Mouse (Mus musculus): Measurements from ENCODE around the gene Pml.
A peak's percentile ranks its signal among the peaks of the same experiment; 100 is the strongest.

Gene Pml

DNA sequence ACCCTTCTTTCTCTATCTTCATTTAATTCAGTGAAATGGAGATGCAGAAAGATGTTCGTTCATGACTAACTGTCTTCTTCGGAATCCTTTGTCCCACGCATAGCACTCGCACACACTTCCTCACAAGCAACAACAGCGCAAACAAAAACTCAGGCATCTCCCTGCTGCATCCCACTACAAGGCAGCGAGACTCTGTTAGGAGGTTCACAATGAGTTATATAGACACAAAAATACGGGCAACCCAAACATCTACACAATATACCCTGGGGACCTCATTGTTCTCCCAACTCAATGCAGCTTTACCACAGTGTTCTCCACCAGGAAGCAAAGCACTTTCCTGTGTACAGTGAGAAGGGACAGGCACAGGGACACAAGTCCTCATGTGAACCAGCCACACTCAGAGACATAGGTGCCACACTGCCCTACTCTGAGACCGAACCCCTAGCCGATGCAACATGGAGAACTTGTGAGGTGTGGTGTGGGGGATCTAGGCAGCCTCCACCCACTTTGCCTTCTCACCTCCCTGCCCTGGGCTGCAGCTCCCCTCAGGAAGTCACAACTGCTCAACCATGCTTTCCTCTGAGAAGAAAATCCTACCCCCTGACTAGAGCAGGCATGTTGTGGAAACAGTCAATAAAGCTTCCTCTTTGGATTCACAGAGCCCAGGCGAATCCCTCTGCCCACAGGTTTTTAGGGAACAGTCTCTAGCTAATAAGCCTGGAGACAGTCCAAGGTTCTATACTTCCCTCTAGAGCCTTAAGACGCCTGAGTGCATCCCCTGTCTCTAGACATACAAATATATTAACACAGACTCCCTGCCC, 49.1 kb downstream of the Pml start:
- DNase-seq: no peak

DNA sequence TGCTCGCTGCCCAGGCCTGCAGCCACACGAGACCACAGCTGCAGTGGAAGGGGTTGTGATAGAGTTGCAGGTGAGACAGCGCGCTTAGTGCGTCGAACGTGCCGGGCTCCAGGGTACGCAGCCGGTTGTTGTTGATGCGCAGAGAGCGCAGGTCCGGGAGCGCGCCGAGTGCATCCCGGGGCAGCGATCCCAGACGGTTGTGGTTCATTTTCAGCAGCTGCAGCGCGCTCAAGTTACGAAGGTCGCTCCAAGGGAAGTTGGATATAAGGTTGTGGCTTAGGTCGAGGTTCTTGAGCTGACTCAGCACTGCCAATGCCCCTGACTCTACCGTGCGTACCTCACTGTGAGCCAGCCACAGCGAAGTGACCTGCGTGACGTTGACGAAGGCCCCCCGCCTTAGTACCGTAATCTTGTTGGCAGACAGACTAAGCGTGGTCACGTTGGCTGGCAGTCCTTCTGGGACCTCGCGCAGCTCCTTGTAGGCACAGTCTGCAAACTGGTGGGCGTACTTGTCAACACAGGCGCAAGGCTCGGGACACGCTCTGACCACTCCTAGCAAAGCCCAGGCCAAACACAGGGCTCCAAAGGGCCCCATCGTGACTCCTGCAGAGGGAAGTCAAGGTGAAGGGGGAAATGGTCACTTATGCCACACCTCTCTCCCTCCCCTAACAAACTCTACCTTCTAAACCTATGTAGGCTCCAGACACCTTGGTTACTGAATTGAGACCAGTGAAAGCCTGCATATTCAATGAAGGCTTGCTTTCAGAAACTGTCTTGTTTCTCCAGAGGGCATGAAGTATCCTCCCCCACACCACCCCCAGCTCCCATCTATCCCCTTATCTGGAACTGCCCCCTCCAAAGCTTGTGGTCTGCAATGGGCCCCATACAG, 50.0 kb downstream of the Pml start:
- peak; percentile 39 for DNase-seq

DNA sequence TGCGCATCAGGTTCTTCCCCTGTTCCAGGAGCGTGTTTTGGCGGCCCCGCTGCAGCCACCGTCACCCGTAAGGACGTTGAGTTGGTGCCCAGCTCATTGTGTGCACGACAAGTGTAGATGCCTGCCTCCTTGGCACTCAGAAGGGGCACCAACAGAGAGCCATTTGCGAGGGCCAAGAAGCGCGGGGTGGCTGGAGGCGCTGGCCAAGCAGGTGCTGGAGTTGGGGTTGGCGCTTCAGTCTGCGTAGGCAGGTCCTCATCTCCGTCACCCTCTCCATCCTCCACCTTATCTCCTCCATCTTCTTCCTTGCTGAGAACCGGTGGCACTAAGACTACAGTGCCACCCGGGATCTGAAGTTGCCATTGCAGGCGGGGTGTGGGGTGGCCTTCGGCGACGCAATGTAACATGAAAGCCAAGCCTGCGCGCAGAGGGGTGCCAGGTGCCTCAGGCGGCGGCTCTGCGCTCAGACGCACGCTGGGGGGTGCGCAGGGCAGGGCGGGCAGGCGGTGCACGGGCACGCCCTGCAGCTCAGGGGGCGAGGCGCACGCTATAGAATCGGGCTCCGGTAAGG, 50.7 kb downstream of the Pml start:
- DNase-seq: no peak

DNA sequence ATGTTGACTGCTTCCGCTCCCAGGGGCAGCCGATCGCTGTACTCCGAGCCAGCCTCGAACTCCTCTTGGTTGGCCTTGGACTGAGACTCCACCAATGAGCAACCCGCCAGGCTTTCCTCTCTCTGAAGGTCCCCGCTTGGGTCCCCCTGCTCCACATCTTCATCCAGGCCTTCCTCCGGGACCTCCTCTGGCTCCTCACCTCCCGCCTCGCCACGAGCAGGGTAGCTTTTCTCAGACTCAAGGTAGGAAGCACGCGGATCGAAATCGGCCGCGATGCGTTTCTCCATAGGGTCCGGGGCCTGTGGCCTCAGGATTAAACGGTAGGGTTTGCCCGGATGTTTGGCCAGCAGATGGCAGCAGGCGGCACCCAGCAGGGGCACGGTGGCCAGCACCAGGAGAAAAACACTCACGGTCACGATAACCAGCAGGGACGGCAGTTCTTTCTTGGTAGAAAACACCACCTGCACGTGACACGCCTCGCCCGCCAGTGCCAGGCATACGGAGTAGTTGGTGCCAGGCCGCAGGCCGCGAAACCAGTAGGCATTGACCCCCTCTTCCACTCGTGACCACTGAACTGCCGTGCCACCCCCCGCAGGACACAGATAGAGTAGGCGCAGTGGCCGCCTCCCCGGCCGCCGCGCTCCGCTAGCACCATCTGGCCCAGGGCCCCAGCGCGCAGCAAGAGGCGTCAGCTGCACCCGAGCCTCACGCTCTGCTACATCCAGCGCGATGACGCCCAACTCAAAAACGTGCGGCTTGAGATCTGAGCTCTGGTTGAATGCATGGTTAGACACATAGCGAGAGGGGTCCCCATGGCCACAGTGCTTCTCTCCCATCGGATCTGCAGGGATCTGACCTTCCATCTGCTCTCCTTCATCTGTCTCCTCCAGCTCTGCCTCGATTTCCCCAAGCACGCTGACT, 51.5 kb downstream of the Pml start:
- peak; percentile 79 for DNase-seq

DNA sequence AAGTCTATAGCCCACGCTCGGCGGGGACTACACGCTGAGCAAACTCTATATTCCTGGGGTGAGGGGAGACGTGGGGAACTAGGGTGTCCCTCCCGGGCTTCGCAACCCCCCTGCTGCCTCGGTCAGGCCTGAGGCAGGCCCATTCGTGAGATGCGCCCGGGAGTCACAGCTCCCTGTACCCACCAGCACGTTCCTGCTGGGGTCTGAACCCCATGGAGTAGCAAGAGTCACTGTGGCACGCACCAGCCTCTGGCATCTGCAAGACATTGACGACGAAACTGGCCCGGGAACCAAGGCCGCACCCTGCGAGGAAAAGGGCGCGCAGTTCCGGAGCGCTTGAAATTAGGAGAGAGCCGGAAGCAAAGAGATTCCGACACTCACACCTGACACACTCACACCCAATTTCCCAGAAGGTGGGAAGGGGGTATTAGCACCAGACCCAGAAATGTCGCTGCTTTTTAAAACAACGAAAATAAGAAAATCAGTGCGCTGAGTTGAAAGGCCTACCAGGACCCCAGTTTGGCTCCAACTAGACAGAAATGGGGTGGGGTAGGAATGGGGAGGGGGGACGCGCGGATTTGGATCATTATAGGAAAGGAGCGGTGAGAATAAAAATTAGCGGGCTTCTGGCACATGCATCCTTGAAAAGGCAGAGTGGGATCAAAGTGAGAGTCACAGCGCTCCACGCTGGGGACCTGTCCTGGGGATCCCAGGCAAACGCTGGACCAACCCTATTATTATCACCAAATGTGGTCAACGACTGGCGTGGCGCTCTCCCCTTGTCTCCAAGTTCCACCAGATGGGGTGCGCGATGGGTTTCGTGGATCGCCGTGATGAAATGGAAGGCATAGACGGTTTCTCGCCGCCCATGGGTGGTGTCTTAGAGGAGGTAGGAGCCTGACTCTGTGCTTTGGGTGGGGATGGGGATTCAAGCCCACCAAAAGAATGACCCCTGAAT, 52.7 kb downstream of the Pml start:
- DNase-seq: no peak

DNA sequence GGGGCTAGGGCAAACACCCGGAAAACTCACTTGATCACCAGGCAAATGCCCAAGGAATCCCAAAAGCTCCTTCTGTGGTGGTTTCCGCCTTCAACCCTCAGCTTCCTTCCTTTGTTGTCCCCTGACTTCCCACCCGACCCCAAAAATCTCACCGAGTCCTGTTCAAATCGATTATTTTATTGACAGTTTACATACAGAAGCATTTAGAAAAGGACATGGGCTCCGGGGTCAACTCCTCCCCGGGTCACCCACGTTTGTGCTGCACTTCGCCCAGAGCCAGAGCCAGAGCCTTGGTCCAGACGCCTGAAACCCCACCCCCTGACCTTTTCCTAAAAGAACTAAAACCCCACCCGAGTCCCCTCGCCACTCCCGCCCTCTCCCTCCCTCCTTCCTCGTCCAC, 53.4 kb downstream of the Pml start:
- DNase-seq: no peak

DNA sequence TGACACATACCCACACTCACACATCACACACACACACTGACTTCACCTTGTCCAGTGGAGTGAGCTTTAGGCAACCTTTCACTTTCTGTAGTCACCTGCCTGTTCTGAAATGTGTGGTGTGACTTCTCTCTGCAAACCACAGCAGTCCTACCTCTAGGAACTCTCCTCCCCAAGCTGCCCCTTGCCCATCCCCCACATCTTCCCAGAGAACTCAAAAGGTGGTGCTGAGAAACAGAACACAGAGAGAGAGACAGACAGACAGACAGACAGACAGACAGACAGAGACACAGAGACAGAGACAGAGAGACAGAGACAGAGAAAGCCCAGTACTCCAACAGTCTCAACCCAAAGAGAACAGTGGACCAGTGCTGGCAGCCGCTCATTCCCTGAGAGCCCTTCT, 53.9 kb downstream of the Pml start:
- DNase-seq: no peak

DNA sequence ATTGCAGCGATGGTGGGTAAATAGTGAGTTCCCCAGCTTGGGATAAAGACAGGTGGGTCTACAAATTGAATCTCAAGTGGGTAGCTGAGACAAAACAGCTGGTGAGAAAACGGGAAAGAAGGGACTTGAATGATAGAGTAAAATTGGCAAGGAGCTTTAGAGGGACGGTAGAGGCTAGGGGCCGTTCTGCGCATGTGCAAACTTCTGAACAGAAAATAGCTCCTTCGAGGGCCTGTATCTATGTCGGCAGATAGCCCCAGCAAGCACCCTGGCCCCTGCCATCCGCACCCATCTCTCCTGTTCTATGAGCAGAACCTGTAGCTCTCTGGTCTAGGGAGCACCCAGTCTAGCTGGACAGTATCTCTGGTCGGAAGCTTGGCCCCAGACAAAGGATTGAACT, 55.4 kb downstream of the Pml start:
- DNase-seq: no peak

DNA sequence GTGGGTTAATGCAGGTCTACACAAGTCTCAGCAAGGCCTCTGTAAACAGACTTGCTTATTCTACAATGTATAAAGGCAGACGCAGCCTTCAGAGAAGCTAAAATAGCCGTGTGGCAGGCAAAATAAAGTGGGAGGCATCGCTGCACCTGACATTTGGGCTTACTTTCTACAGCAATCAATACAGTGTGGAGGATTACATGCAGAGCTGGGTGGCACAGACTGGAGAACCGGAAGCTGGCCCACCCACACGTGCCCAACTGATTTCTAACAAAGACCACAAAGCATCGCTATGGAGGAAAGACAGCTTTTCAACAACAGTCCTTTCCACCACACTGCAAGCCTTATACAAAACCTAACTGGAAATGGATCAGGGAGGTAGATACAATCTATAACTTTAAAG, 65.1 kb downstream of the Pml start:
- no peak for DNase-seq

DNA sequence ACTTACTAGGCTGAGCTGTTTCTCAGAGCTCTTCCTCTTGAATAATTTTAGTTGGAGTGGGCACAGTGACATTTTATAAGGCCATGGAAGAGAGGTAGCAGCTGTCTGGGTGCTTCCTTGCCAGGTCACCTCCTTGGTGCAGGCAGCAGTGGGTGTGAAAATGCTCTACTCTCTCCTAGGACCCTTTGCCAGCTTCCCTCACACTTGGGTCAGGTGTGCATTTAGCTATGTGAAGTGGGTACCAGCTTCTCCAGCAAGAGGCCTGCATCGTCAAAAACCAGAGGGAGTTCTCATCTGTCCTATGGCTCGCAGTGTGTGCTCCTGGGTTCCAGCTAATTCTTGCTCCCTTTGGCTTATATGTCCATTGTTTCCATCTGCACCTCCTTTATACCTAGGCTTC, 70.2 kb downstream of the Pml start:
- no peak for DNase-seq

DNA sequence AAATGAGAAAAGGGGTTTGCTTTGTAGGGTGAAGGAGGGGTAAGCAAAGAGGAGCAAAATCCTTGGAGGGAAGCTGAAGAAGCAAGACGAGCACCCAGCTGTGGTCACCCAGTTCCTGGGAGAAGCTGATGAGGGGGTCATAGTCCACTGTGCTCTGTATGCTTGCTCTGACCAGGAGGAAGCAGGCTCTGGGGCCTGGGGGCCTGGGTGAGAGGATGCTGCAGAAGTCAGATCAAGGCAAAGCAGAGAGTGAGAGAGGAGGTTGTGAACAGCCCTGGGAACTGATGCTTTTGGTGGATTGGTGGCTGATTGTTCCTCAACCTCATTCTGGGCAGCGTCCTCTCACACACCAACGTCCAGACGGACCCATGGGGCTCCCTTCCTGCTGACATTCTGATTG, 72.4 kb downstream of the Pml start:
- no peak for DNase-seq

DNA sequence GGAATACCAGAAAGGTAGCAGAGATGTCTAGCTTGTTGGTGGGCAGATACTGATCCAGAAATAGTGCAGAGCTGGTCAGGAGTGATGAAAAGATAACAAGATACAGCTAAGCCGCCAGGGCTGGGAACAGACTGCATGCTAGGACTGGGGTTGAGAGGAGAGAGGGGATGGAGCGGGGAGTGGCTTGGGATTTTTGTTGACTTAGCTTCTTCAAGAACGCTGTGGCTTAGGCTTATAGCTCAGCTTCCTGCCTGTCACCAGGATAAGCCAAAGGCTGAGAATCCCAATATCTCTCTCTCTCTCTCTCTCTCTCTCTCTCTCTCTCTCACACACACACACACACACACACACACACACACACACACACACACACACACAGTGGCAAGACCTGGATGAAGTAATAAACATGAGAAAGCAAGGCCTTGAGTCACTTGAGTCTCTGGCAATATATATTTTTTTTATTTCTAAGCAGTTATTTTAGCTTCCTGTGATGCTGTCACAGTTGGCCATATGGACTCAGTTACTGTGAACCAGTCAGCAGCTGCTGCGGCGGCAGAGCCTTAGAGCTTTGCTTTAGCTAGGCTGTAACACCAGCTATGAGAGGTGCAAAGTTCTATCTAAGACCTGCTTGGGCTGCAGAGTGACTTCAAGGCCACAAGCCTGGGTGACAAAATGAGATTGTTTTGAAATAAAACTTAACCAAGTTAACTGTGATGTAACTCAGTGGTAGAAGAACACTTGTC, 73.7 kb downstream of the Pml start:
- DNase-seq: peak; percentile 31

DNA sequence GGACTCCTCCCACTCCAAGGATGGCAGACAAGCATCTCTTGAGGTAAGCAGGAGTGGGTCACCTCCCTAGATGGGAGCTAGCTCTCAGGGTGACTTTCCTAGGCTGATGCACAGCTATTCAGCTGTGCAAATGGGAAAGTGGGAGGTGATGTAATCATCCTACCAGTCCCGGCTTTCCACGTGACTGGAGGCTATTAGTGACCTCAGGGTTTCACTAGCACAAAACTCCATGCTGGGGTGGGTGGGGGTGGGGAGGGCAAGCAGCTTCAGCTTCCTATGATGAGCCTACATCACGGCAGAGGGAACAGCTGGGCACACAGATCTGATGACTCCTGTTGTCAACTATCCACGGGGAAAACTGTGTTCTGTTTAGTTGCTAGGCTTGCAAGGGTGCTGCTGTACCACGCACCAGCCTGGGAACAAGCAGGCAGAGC, 74.8 kb downstream of the Pml start:
- DNase-seq: no peak

DNA sequence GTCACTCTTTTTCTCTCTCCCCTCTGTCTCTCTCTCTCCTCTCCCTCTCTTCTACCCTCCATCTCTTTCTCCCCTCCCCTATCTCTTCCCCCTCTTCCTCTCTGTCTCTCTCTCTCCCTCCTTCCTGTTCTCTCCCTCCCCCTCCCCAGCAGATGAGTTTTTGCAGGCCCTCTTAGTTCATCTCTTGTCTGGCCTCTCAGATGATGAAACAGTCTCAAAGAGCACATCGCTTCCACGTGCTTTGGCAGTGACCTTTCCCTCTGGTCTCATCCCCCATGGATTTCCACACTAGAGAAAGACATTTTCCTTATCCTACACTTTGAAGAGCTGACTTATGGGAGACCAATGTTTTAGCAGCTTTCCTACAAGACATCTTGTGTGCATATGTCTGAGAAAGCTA, 76.7 kb downstream of the Pml start:
- DNase-seq: no peak

DNA sequence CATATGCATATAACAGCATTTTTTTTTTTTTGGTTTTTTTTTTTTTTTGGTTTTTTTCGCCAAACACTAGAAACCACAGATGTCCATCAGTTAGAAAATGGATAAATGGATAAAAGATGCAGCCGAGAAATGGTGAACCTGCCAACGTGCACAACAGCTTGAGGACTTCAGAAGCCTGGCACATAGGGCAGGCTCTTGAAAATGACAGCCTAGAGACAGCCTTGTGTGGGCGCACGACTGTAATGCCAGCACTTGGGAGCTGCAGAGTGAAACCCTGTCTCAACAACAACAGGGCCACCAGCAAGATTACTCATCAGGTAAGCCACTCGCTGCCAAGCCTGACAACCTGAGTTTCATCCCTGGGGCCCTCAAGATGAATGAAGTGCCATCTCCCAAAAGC, 80.2 kb downstream of the Pml start:
- DNase-seq: no peak

DNA sequence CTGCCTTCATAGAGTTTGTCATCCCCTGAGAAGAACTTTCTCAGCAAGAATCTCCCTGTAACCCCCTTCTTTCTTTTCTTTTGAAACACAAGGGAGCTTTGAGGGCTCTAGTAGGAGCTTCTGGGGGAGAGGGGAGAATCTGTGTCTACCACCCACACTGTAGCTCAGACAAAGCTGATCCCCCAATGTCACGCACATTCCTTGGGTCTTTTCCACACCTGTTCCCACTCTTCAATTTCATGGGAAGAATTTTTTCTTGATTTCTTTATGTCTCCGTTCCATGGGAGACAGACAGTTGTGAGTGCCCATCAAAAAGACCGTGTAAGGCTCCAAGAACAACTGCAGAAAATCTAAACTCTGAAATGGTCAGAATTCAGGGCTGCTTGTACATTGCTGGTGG, 80.7 kb downstream of the Pml start:
- DNase-seq: no peak

Measured in kidney, postnatal 10 days (tissue).